Mouse (Mus musculus): ENCODE measurements around the gene Ucma. TPM values are rescaled to one million over a fixed set of nuclear protein-coding genes. Genes with fewer than 3 reads are reported as not detected.

Ucma gene
- polyA plus RNA-seq (2015; fragmentation: Illumina TruSeq; extraction: RNeasy Lipid Tissue Mini Kit (QIAGEN cat#74804); ENCODE audit: insufficient read depth, low replicate concordance): not detected

GRCm38 (mm10) chr2:4975807-4976206 is at the start of gene Ucma:
Ucma (plus strand) TSS chr2:4976122.

GRCm38 (mm10) chr2:5012491-5013324 is 36.8 kb downstream of the Ucma start, which contains the start of gene Mcm10:
Mcm10 (minus strand) TSS chr2:5012791.

Other genes with a start within 250 kb of the Ucma start
- 31.9 TPM for gene Sephs1, start 94.6 kb upstream of the Ucma start, polyA plus RNA-seq (2015; fragmentation: Illumina TruSeq; extraction: RNeasy Lipid Tissue Mini Kit (QIAGEN cat#74804); ENCODE audit: insufficient read depth, low replicate concordance)
- 77.1 TPM for gene Phyh, start 57.1 kb upstream of the Ucma start, polyA plus RNA-seq (2015; fragmentation: Illumina TruSeq; extraction: RNeasy Lipid Tissue Mini Kit (QIAGEN cat#74804); ENCODE audit: insufficient read depth, low replicate concordance)
- gene Mcm10, start 36.7 kb downstream of the Ucma start, polyA plus RNA-seq (2015; fragmentation: Illumina TruSeq; extraction: RNeasy Lipid Tissue Mini Kit (QIAGEN cat#74804); ENCODE audit: insufficient read depth, low replicate concordance): 8.5 TPM
- gene Optn, start 87.9 kb downstream of the Ucma start, polyA plus RNA-seq (2015; fragmentation: Illumina TruSeq; extraction: RNeasy Lipid Tissue Mini Kit (QIAGEN cat#74804); ENCODE audit: insufficient read depth, low replicate concordance): 15.4 TPM
- 0.80 TPM for gene Ccdc3, start 161.7 kb downstream of the Ucma start, polyA plus RNA-seq (2015; fragmentation: Illumina TruSeq; extraction: RNeasy Lipid Tissue Mini Kit (QIAGEN cat#74804); ENCODE audit: insufficient read depth, low replicate concordance)